Mouse (Mus musculus): ENCODE measurements around the gene Cyp2w1. TPM values are rescaled to one million over a fixed set of nuclear protein-coding genes. Genes with fewer than 3 reads are reported as not detected.

Cyp2w1 gene
- polyA plus RNA-seq, 1 experiment from 2014 or later, result not detected

DNA sequence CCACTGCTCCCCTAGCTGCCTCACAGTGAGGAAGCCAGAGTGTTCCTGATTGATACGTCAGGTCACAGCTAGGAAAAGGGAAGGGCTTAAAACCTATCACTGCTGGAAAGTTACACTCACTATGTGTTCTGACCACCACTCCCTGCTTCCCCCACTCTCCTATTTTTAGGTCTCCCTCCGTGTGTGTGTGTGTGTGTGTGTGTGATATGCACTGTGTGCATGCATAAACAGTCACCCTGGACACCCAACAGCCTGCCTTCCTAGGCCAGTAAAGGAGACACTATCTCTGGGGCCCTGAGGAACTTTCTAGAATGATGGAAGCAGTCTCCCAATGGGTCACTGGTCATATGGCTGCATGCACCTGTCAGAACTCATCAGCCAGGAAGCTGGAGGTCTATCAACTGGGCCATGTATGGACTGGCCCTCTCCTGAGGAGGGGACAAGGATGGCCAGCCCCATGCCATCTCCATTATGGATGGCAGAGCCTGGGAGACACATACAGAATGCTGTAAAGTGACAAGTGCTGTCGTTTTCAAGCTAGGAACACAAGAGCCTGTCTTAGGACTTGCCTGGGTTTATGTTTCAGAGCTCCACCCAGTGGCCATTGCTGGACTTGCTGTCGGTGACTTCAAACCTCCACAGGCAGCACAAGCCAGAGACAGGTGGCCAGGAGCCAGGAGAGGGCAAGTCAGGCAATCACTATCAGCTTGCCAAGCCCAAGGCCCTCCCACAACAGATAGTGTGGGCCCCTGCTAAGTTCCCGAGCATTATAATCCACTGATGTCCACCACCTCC, 45.7 kb downstream of the Cyp2w1 start:
- H3K27ac ChIP-seq (replicated peaks; ENCODE audit: low read depth, low read length), result no peak overlapping the region
- no peak overlapping the region for H3K4me2 ChIP-seq (ENCODE audit: low read length)
- DNase-seq (peak; percentile 91), ATAC-seq (ENCODE audit: low FRiP score, low TSS enrichment) (peak; percentile 40; the same call in 1 of the 2 replicates)
- WGBS, result 43% methylated on average over 5 of the region's 5 CpGs
- no peaks in the 10 kb centered on the region for H3K27me3 ChIP-seq (ENCODE audit: control insufficient read depth, insufficient read depth, low read length)
- H3K36me3 ChIP-seq (ENCODE audit: control insufficient read depth, insufficient read depth, low read length), result no peaks in the 10 kb centered on the region
- H3K9me3 ChIP-seq (ENCODE audit: control insufficient read depth, low read length), result no peaks in the 10 kb centered on the region
- H3K4me1 ChIP-seq (ENCODE audit: control insufficient read depth, insufficient read depth, low read length), result no peaks in the 10 kb centered on the region
- H3K4me3 ChIP-seq (replicated peaks; ENCODE audit: low read depth, low read length), result no peak overlapping the region
- H3K9ac ChIP-seq (replicated peaks; ENCODE audit: low read length), result no peak overlapping the region

DNA sequence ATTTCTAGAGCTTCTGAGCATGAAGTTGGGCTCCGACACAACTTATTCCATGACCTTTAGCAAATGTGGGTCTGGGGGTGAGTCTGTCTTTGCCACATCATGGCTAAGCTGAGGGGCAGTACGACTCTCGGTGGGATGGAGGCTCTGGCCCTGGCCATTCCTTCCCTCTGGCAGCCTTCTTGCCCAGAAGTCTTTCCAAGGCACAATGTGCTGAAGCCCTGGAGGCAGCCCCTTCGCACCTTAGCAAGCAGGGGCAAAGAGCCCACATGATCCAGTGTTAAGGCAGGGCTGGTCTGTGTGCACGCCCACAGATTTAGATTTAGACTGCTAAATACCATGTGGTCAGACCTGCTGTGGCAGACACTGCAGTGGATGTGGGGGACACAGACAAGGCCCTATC, 46.4 kb downstream of the Cyp2w1 start:
- H3K27ac ChIP-seq (replicated peaks; ENCODE audit: low read depth, low read length), result no peak overlapping the region
- H3K4me3 ChIP-seq (replicated peaks; ENCODE audit: low read depth, low read length), result no peak overlapping the region
- DNase-seq (no peak), ATAC-seq (ENCODE audit: low FRiP score, low TSS enrichment) (no peak)
- no peaks in the 10 kb centered on the region for H3K27me3 ChIP-seq (ENCODE audit: control insufficient read depth, insufficient read depth, low read length)
- no peaks in the 10 kb centered on the region for H3K4me1 ChIP-seq (ENCODE audit: control insufficient read depth, insufficient read depth, low read length)
- 87% methylated on average over 5 of the region's 5 CpGs for WGBS
- H3K36me3 ChIP-seq (ENCODE audit: control insufficient read depth, insufficient read depth, low read length), result no peaks in the 10 kb centered on the region
- no peak overlapping the region for H3K9ac ChIP-seq (replicated peaks; ENCODE audit: low read length)
- no peak overlapping the region for H3K4me2 ChIP-seq (ENCODE audit: low read length)
- H3K9me3 ChIP-seq (ENCODE audit: control insufficient read depth, low read length), result no peaks in the 10 kb centered on the region

DNA sequence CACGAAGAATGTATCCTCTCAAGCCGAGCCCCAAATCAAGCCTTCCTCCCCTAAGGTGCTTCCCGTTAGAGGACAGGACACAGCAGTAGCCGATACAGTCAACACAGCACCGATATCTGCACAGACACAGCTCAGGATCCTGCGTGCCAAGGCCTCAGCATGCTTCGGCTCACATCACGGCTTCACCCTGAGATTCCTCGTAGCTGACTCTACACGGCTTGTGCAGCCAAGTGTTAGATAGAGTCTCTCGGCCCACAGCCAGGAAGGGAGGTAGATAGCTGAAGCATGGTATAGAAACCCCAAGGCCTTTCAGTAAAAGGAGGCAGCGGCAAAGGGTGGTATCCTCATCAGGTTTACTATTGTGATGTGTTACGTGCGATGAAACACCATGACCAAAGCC, 47.6 kb downstream of the Cyp2w1 start:
- Histone ChIP-seq H3K9ac (replicated peaks; ENCODE audit: low read length) (no peak overlapping the region), H3K4me2 (ENCODE audit: low read length) (no peak overlapping the region), H3K27me3 (ENCODE audit: control insufficient read depth, insufficient read depth, low read length) (no peaks in the 10 kb centered on the region), H3K4me1 (ENCODE audit: control insufficient read depth, insufficient read depth, low read length) (no peaks in the 10 kb centered on the region), H3K27ac (replicated peaks; ENCODE audit: low read depth, low read length) (no peak overlapping the region), H3K4me3 (replicated peaks; ENCODE audit: low read depth, low read length) (no peak overlapping the region), H3K36me3 (ENCODE audit: control insufficient read depth, insufficient read depth, low read length) (no peaks in the 10 kb centered on the region), H3K9me3 (ENCODE audit: control insufficient read depth, low read length) (no peaks in the 10 kb centered on the region)
- DNase-seq (no peak), ATAC-seq (ENCODE audit: low FRiP score, low TSS enrichment) (no peak)
- 92% methylated on average over 14 of the region's 14 CpGs for WGBS

DNA sequence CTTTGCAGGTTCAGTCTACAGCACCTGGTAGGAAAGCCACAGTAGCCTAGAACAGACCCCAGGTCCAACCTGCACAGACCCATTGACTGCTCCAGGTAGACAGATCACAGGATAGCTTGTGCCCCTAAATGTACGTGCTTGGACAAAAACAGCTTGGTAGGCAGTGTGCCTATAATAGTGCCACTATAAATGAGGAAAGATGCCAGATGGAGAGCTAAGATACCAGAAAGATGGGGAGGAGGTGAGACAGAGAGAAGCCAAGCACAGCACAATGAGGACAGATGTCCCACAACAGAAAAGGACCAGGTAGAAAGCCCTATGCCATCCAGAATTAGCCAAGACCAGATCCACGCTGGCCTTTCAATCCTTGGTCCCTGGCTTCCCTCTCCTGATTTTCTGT, 49.7 kb downstream of the Cyp2w1 start:
- H3K4me3 ChIP-seq (replicated peaks; ENCODE audit: low read depth, low read length), result no peak overlapping the region
- no peak for ATAC-seq (ENCODE audit: low FRiP score, low TSS enrichment)

DNA sequence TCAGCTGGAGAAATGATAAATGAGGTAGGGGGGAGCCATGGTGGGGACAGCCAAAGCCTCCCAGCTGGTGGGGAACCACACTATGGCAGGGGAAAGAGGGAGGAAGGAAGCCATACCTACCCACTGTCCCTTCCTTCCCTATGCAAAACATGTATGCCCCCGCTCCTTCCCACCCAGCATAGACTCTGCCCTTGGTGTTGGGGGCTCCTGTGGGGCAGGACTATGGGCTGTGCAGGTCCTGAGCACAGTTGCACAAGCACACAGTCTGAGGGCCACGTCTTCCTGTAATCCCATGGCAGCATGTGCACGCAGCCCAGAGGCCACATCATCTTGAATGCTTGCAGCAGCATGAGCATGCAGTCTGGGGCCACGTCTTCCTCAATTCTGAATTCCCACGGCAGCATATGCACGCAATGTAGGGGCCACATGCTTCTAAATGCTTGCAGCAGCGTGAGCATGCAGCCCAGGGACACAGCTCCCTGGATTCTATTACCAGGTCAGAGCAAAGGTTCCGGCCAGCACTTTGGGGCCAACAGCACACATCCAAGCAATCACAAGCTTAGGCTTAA, 51.4 kb downstream of the Cyp2w1 start:
- whole genome bisulfite sequencing, result 93% methylated on average over 8 of the region's 8 CpGs
- ATAC-seq (ENCODE audit: low FRiP score, low TSS enrichment), result no peak
- H3K36me3 ChIP-seq (ENCODE audit: control insufficient read depth, insufficient read depth, low read length), result no peaks in the 10 kb centered on the region

More for the DNA sequence above, 49.7 kb downstream of the Cyp2w1 start:
- no peak for DNase-seq
- Histone ChIP-seq H3K27me3 (ENCODE audit: control insufficient read depth, insufficient read depth, low read length) (no peaks in the 10 kb centered on the region), H3K27ac (replicated peaks; ENCODE audit: low read depth, low read length) (no peak overlapping the region), H3K9me3 (ENCODE audit: control insufficient read depth, low read length) (no peaks in the 10 kb centered on the region), H3K4me1 (ENCODE audit: control insufficient read depth, insufficient read depth, low read length) (no peaks in the 10 kb centered on the region), H3K36me3 (ENCODE audit: control insufficient read depth, insufficient read depth, low read length) (no peaks in the 10 kb centered on the region), H3K9ac (replicated peaks; ENCODE audit: low read length) (no peak overlapping the region), H3K4me2 (ENCODE audit: low read length) (no peak overlapping the region)
- 97% methylated on average over 2 of the region's 2 CpGs for WGBS

DNA sequence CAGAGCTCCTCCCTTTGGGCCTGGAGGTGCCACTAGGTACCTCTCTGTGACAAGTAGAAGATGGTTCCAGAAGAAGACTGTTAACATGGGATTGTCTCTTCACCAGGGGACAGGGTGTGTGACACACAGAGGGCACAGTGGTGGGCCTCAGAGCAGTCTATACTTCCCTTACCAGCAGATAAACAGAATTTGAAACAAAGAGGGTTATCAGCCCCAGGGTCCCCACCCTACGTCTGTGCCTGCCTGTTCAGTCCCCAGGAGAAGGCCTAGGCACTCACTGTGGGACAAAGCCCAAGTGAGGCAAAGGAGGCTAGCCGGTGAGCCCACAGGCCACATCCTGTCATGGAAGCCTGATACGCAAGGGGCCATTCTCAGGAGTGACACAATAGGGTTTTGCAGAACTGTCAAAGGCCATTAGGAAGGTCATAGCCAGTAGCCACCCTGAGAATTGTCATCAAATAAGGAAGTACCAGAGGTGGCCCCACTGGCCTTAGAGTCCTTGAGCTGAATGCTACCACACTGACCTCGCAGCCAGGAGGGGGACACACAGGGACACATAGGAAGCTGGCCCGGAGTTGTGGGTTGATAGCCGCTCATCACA, 52.5 kb downstream of the Cyp2w1 start, which contains the start of gene C130050O18Rik:
C130050O18Rik (plus strand) TSS at position 480 of the 601 bp plus-strand sequence.
- no peak within 1 kb of the TSS for H3K4me2 ChIP-seq (ENCODE audit: low read length)
- H3K9me3 ChIP-seq (ENCODE audit: control insufficient read depth, low read length), result no peaks in the 10 kb centered on the region
- WGBS, result 80% methylated on average over 6 of the region's 6 CpGs
- no peak within 1 kb of the TSS for H3K27ac ChIP-seq (replicated peaks; ENCODE audit: low read depth, low read length)
- no peaks in the 10 kb centered on the region for H3K36me3 ChIP-seq (ENCODE audit: control insufficient read depth, insufficient read depth, low read length)
- H3K9ac ChIP-seq (replicated peaks; ENCODE audit: low read length), result no peak within 1 kb of the TSS
- H3K4me3 ChIP-seq (replicated peaks; ENCODE audit: low read depth, low read length), result no peak within 1 kb of the TSS
- no peaks in the 10 kb centered on the region for H3K27me3 ChIP-seq (ENCODE audit: control insufficient read depth, insufficient read depth, low read length)
- DNase-seq (no peak), ATAC-seq (ENCODE audit: low FRiP score, low TSS enrichment) (no peak)
- no peaks in the 10 kb centered on the region for H3K4me1 ChIP-seq (ENCODE audit: control insufficient read depth, insufficient read depth, low read length)

More for the DNA sequence above, 51.4 kb downstream of the Cyp2w1 start:
- Histone ChIP-seq H3K4me3 (replicated peaks; ENCODE audit: low read depth, low read length) (no peak overlapping the region), H3K9me3 (ENCODE audit: control insufficient read depth, low read length) (no peaks in the 10 kb centered on the region), H3K4me1 (ENCODE audit: control insufficient read depth, insufficient read depth, low read length) (no peaks in the 10 kb centered on the region), H3K4me2 (ENCODE audit: low read length) (no peak overlapping the region), H3K27ac (replicated peaks; ENCODE audit: low read depth, low read length) (no peak overlapping the region), H3K9ac (replicated peaks; ENCODE audit: low read length) (no peak overlapping the region), H3K27me3 (ENCODE audit: control insufficient read depth, insufficient read depth, low read length) (no peaks in the 10 kb centered on the region)
- no peak for DNase-seq

DNA sequence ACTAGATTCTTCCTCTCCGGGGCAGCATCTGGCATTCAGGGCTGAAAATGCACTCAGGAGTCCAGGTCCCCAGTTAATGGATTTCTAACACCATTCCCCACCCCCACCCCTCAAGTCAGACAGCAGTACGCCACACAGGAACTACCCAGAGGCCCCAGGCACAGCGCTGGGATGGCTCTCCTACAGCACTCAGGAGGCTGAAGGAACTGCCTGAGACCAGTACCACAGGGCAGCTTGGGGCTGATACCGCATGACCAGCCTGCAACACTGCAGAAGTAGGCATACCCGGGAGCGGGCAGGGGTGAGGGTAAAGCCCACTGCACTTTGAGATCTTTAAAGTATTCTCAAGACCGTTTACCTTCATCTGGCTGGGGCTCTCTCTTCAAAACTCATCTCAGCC, 53.1 kb downstream of the Cyp2w1 start:
- H3K27me3 ChIP-seq (ENCODE audit: control insufficient read depth, insufficient read depth, low read length), result no peaks in the 10 kb centered on the region
- H3K9ac ChIP-seq (replicated peaks; ENCODE audit: low read length), result no peak overlapping the region
- no peaks in the 10 kb centered on the region for H3K9me3 ChIP-seq (ENCODE audit: control insufficient read depth, low read length)
- WGBS, result 79% methylated on average over 7 of the region's 7 CpGs
- H3K4me3 ChIP-seq (replicated peaks; ENCODE audit: low read depth, low read length), result no peak overlapping the region
- DNase-seq (no peak), ATAC-seq (ENCODE audit: low FRiP score, low TSS enrichment) (no peak)
- no peaks in the 10 kb centered on the region for H3K4me1 ChIP-seq (ENCODE audit: control insufficient read depth, insufficient read depth, low read length)
- H3K4me2 ChIP-seq (ENCODE audit: low read length), result no peak overlapping the region
- no peak overlapping the region for H3K27ac ChIP-seq (replicated peaks; ENCODE audit: low read depth, low read length)
- H3K36me3 ChIP-seq (ENCODE audit: control insufficient read depth, insufficient read depth, low read length), result no peaks in the 10 kb centered on the region

DNA sequence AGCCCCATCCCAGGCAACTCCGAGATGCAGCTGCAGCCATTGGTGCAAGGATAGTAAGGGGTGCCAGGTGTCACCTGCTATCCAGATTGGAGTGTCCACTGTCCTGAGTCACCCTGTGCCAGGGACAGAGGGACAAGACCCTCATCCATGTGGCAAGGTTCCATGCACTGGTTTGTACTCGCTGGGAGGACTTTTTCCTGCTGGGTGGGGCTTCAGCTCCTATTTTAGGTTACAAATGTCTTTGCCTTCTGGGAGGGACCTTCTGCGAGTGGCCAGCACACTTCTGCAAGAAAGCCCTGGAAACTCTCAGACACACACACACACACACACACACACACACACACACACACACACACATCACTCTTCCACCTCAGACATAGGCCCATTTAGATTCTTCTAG, 53.5 kb downstream of the Cyp2w1 start:
- no peak overlapping the region for H3K4me2 ChIP-seq (ENCODE audit: low read length)
- no peaks in the 10 kb centered on the region for H3K9me3 ChIP-seq (ENCODE audit: control insufficient read depth, low read length)
- no peak overlapping the region for H3K4me3 ChIP-seq (replicated peaks; ENCODE audit: low read depth, low read length)
- H3K36me3 ChIP-seq (ENCODE audit: control insufficient read depth, insufficient read depth, low read length), result no peaks in the 10 kb centered on the region
- no peak overlapping the region for H3K9ac ChIP-seq (replicated peaks; ENCODE audit: low read length)
- H3K27ac ChIP-seq (replicated peaks; ENCODE audit: low read depth, low read length), result no peak overlapping the region
- ATAC-seq (ENCODE audit: low FRiP score, low TSS enrichment), result no peak
- H3K4me1 ChIP-seq (ENCODE audit: control insufficient read depth, insufficient read depth, low read length), result no peaks in the 10 kb centered on the region
- DNase-seq, result no peak
- 88% methylated on average over 3 of the region's 3 CpGs for WGBS
- no peaks in the 10 kb centered on the region for H3K27me3 ChIP-seq (ENCODE audit: control insufficient read depth, insufficient read depth, low read length)

All from midbrain, embryonic 14.5 days (tissue).